Mouse (Mus musculus): ENCODE results near the gene Jag2.

Jag2 gene

DNA sequence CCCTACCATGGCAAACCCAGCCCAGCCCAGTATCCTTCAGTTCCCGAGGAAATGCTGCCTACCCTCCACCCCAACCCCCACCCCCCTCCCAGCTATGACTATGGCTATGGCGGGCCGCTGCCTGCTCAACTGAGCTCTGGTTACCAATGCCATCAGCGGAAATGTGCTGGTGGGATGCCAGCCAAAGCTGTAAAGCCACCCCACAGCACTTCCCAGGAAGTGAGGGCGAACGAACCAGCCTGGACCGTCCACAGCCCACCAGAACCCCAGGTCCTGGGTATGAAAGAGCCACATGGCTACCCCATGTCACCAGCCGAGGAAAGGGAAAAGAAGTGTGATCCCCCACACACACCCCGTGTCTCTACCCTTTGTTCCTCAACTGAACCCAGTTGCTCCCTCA, 11.1 kb upstream of the Jag2 start:
- DNase-seq: no peak

DNA sequence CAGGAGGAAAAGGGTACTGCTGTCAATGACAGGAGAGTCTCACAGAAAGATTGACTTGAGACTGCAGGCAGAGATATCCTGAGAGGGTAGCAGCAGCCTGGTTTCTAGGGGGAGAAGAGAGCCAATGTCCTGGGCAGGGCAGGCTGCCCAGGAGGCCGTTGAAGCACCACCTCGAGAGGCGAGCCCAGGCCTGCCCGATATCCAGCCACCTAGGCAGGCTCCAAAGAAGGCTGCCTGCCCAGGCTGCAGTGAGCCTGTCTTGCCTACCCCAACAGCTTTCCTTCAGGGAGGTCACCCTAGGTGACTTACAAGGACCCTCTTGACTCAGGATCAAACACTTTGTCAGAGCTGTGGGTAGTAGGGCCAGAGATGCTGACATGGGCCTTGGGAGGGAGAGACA, 10.7 kb upstream of the Jag2 start:
- DNase-seq: no peak

DNA sequence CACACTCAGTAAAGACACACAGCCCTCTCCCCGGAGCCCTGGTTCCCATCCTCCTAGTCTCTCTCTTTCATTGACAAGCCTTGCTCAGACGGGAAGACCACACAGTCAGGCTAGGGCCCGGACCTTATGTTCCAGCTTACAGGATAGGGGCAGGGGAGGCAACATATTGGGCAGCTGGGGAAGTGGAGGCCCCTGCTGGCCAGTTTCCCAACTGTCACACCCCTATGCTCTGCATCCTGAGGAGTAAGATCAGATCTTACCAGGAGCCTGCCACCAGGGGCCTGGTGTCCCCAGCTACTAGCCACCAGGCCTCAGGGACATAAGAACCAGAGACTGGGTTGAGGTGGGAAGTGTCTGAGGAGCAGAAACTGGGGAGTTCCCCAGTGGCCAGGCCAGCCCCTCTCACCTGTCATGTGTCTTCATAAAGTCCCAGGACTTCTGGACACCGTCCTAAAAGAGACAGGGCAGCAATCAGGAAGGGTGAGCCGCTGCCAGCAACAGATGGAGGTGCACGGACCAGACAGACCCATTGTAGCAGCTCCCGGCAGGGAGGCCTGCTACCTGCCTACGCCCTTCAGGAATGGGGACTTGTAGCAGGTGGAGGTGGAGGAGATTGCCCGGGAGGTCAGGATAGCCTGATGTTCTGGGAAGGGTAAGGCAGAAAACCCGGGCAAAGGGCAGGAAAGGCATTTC, 9.4 kb upstream of the Jag2 start:
- no peak for DNase-seq

DNA sequence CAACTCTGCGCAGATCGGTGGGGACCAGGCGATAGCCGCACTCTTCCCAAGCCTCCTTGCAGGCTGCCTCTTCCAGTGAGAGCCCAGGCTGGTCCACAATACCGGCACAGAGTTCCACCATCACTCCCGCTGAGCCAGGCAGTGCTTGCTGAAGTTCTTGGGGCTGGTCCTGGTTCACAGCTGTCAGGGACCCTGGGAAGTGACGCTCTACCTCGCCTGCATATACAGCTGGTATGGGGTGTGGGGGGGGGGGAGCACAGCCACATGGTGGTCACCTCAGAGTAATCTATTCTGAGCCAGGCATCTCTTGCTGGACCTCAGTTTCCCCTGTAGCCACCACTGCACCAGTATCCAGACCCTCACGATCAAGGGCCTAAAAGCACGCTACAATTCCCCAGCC, 8.8 kb upstream of the Jag2 start:
- no peak for DNase-seq

DNA sequence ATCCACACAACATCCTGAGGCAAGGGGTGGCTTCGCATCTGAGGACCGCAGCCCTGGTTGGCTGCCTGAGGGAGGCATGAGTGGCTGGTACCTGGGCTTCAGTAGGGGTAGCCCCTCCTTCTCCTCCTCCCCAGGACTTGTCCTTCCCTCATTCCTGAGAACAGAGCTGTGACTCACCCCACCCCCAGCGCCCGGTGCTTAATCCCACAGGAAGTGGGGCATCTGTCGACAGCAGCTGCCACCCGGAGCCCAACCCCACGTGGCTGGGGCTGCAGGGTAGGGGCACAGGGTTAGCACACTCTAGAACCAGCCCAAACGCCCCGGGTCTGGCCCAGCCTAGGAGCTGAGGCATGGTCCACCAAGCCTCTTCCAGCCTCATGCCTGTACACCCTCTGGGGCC, 8.3 kb upstream of the Jag2 start:
- DNase-seq: no peak

DNA sequence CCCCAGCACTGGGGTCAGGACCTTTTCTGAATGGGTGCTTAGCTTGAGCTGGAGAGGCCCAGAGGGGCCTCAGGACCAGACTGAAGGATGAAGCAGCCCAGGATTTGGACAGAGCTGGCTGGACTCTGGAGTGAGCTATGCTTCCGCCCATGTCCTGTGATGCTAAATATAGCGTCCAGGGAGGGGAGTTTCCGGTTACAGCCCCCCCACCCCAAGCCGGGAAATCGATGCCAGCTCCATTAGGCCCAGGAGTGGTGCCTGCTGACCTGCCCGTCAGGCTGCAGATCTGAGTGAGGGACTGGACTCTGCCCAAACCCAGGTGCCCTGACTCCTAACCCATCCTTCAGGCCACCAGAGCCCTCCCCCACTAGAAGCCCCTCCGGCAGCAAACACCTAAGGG, 3.1 kb upstream of the Jag2 start:
- DNase-seq: no peak

DNA sequence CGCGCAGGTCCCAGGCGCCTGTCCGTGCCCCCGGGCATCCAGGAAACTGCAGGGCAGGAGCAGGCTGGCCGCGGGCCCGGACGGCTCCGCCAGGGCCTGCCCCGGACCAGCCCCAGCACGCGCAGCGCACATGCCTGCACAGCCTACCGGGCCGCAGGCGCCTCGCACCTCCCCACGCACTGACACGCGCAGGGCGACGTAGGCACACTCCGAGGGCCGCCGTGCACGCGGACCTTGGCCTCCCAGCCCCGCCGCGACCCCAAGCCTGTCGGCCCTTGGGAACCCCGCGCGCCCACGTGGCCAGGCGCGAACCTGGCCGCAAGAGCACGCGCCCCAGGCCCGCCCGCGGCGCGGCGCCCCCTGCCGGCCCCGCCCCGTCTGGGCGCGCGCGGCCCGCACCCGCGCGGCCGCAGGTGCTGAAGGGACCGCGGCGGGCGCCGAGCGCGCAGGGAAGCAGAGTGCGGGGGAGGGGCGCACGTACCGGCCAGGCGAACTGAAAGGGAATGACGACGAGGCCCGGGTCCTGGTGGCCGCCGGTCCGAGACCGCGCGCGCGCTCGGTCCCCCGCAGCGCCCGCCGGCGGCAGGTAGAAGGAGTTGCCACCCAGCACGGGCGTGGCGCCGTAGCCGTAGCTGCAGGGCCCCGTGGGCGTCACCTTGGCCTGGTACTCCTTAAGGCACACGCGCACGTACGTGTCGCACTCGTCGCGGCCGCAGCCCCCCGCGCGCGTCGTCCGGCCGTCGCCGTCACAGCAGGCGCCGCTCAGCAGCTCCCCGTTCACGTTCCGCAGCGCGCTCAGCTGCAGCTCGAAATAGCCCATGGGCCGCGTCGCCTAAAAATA, 955 bp downstream of the Jag2 start:
- peak; percentile 67 for DNase-seq

DNA sequence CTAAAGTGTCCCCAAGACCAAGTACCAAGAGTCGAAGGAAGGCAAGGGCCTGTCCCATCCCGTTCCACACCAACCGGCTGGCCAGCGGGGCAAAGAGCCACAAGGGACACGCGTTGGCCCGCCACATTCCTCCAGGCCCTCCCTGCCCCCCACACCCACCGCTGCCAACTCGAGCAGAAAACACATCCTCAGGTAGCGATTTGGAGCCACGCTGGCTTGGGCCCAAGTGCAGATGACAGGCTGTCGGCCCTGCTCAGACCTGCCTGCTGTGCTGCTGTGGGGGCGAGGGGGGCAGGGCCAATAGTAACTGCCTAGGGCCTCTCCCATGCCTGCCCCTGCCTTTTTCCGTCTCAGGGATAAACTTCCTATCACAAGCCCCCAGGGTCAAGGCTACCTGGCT, 2.3 kb downstream of the Jag2 start:
- no peak for DNase-seq

DNA sequence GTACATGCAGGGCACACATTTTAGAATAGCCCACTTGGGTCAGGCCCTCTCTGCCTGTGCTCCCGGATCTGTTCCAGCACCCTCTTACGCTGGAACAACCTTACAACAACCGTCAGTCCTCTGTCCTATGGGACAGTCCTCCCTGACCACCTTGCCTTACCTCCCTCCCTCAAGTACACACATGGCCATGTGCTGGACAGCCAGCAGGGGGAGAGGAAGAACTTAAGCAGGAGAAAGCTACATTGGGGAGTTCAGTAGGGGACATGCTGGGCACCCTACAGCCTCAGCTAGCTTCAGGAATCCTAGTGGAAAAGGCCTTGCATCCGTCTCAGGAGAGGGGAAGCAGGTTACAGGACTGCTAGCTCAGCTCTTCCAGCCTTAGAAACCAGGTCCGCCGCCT, 3.6 kb downstream of the Jag2 start:
- DNase-seq: no peak

DNA sequence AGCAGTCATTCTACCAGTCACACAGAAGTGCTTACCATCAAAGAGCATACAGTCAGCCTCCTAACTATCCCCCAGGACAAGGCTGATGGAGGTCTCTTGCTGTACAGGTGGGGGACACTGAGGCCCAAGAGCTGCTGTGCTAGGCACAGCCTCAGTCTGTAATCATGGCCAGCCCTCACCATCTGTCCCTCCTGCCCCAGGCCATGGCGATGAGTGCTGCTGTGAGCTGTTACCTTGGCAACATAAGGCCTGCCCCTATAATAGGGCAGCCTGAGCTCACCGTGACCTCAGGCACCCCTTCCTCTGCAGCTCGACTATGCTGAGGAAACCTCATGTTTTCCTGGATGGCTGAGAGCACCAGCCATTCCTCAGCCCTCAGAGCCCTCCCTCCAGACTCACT, 7.0 kb downstream of the Jag2 start:
- DNase-seq: no peak

DNA sequence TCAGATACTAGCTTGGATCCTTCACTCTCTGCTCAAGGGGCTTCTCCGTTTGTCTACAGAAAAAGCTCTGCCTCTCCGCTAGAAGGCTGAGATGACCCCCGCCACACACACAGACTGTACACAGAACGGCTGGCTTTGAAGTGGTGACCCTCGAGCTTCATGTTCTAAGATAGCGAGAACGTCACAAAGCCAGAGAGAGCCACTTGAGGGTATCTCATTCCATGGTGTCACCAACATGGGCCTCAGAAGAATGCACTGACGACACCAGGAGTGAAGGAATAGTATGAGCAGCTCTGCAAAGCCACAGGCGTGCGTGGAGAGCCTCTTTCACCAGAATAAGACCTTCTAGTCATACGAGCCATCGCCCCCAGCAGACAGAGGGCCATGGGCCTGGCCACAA, 8.1 kb downstream of the Jag2 start:
- DNase-seq: no peak

DNA sequence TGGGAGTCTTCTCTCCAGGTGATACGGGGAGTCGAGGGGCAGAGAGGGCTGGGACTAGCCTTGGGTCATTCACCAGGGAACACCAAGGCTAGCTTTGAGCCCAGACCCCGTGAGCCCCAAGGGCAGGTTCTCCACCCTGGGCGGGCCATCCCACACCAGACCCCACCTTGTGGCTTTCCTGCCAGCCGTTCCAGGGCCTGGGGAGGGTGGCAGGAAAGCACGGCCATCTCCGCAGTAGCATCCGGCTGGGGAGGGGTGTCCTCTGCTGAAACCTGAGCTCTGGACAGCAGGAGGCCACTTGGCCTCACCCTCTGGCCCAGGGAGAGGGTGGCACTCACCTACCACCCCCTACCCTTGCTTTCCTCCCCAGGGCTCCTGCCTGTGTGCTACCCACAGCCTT, 11.7 kb downstream of the Jag2 start:
- no peak for DNase-seq

DNA sequence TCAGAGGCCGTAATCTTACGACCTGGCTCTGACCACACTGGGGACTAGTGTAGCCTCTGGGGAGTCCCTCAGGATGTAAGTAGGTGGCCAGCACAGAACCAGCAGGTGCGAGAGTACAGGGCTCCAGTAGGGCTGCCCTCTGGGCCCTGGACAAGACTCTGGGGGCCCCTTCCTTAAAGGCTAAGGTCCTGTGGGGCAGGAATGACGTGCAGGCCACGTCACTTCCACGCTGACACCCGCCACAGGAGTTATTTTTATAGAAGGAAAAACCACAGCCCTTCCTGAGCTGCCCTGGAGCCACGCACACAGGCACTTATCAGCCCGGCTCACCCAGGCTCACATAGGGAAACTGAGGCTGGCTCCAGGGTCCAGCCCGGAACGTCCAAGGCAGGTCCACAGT, 12.1 kb downstream of the Jag2 start:
- no peak for DNase-seq

DNA sequence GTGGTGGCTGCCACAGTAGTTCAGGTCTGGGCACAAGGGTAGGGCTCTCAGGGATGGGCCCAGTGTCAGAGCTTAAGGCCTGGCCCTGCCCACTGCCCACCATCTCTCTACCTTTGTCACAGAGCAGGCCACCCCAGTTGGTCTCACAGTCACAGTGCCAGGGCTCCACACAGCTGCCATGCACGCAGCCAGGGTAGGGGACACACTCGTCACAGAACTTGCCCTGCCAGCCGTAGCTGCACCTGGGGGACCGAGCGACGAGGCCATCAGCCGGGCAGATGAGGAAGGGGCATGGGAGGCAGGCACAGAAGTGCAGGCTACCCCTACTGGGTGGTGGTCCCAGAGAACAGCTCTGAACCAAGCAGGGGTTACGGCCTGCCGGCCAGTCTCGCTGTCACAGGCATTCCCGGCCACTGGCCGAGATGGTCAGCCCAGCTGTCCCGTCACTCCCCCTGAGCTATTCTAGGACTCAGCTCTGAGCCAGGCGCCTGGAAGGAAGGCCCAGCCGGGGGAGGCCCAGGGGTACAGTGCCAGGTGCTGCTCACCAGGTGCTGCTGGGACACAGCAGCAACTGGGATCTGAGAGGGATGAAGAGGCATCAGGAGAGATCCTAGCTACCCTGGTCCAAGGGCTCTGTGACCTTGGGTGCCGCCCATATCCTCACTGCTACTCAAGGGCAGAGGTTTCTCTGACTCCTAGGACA, 12.7 kb downstream of the Jag2 start:
- no peak for DNase-seq

DNA sequence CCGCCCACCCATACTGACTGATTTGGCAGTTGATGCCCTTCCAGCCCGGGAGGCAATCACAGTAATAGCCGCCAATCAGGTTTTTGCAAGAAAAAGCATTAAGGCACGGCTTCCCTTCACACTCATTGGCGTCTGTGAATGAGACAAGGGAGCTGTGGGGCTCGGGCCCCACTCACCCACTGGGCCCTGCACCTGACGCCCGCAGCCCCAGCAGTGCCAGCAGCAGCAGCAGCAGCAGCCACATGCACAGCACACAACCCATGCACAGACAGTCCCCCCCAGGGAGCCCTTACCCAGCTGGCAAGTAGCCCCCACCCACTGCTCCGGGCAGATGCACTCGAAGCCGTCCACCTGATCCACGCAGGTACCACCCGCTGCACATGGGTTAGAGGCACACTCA, 14.0 kb downstream of the Jag2 start:
- DNase-seq: no peak

DNA sequence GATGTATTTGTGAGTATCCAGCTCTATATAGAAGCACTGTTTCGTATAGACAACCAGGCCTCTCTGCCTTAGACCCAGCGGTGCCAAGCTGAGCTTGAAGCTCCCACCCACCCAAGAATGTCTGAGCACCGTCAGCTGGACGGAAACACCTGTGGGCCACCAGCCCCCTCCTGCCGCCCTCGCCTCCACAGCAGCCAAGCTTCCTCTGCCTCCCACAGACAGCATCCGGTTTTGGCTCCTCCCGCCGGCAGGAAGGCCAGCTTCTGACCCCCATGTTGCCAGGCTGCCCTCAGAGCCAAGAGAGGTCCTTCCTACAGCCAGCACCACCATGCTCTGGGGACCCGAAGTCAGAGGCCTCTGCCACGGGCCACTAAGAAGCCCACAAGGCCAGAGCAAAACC, 15.0 kb downstream of the Jag2 start:
- DNase-seq: no peak

DNA sequence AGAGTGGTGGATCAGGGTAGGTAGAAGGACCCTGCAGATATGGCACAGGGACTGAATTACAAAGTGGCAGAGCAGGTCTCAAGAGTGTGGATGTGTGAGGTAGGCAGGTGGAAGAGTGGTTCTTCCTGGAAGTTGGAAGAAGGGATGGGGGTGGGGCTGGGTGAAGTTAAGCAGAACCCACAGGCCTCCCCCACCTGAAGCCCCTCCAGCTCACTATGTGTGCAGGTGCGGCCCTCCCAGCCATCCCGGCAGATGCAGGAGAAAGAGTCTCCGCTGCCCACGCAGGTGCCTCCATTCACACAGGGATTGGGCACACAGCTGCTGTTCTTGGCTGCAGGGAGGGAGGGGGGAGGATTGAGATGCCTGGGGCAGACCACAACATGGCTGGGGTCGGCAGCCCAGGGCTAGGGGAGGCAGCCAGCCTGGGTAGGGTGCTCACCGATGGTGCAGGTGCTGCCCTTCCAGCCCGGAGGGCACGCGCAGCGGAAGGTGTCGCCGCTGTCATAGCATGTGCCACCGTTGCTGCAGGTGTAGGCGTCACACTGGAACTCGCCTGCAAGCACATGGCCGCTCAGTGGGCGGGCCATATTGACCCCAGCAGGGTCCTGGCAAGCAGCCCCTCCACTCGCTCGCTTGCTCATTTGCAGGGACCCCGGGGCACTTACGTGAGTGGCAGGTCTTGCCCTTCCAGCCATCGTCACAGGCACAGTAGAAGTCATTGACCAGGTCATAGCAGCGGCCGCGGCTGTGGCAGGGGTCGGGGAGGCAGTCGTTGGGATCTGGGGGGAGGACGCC, 16.4 kb downstream of the Jag2 start:
- no peak for DNase-seq

DNA sequence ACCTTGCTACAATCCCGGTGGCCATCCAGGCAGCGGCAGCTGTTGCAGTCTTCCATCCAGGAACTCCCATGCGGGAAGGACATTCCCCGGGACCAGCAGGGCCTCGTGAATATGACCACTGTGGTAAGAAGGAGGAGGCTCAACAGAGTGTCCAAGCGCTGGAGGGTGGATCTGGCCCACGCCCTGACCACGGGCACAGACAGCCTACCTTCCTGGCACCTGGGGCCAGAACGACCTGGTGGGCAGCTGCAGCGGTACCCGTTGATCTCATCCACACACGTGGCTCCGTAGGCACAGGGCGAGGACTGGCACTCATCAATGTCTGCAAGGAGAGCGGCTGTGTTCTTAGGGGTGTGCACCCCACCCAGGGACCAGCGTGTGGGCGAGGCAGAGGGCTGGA, 17.9 kb downstream of the Jag2 start:
- DNase-seq: no peak

DNA sequence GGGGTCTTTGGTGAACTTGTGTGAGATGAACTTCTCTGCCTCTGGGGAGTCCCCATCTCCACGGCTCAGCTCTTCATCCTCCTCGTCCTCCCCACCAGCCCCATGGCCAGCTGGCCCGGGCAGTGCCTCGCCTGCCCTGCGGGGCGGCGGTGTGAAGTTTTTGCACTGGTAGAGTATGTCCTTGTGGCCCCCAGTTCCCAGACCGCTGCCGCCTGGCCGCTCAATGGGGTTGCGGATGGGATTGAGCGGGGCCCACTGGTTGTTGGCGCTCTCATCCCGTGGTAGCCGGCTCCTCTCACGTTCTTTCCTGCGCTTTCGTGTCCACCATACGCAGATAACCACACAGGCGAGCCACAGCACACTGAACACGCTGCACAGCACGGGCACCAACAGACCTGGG, 20.6 kb downstream of the Jag2 start:
- no peak for DNase-seq

DNA sequence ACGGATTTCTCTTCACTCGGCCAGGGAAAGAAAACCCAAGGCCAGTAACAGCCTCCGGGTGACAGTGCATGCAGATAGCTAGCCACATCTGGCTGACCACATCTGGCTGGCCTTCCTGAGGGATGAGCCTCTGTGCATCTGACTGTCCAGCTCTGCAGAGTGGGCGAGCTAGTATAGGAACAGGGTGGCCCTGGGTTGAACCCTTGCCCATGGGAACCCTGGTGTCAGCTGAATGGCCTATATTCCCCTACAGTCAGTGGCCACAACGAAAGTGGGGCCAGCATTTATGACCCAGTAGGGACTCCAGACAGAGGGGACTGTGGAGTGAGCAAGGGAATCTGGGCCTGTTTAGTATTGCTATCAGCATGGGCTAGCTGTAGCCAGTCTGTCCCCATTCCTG, 24.6 kb downstream of the Jag2 start:
- DNase-seq: no peak

DNA sequence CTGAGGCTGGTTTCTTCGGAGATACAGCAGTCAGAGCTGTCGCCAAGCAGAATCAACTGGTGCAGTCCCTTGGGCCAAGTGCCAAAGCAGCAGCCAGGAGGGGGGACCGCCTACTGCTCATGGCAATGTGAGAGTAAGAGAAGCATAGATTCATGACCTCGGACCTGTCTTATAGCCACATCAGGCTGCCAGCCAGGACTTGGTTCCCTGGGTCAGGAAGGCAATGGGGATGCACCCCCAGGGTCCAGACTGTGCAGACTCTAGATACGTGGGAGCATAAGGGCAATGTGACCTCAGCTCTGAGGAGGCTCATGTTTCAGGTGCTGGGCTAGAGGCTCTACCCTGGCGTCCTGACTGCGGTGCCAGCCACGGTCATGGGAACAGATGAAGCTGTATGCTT, 25.6 kb downstream of the Jag2 start:
- no peak for DNase-seq

DNA sequence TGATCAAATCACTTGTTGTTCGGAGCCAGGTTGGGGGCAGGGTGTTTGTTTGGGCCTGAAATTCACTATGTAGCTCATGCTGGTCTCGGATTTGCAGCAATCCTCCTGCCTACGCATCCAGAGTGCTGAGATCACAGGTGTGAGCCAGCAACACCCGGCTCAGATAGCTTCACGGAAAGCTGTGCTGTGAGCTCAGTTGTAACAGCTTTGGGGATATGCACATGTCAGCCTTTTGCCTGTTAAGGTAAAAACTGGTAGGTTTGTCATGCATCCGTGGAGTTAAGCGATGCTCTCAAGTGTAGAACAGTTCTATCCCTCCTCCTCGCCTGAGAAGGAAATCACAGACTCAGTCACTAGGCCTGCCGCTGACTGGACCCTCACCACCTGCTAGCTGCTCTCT, 28.9 kb downstream of the Jag2 start:
- peak; percentile 75 for DNase-seq

DNA sequence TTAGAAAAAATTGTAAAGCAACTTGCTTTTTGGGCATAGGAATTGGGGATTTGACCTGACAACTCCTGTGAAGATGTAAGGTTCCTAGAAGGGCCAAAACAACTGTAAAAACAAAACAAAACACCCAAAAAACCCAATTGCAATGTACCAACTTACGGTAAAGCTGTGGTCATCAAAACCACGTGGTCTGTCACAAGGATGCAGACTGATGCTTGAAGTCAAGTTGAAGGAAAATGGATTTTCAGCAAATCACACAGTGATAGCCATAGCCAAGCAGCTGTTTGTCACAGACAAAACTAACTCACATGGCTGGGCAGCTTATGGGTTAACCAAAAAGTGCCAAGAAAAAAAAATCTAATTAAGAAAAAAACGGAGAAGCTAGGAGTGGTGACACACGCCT, 30.6 kb downstream of the Jag2 start:
- no peak for DNase-seq
